Mouse (Mus musculus): Measurements from ENCODE around the gene Arhgap15. TPM values are rescaled to one million over a fixed set of nuclear protein-coding genes. Genes with fewer than 3 reads are reported as not detected.

Arhgap15 gene
- polyA plus RNA-seq, 1 experiment, result not detected

- no peaks in the 10 kb centered on the region for H3K4me1 ChIP-seq (ENCODE audit: control insufficient read depth, insufficient read depth, low read length)
- H3K4me3 ChIP-seq (ENCODE audit: insufficient read depth, low read length), result no peak overlapping the region
- H3K27ac ChIP-seq (ENCODE audit: insufficient read depth, low read length), result no peak overlapping the region
- TF ChIP-seq CTCF (IDR thresholded peaks at IDR 0.05; ENCODE audit: borderline replicate concordance, insufficient read depth, low read length) (no peak), POLR2A (IDR thresholded peaks at IDR 0.05; ENCODE audit: low read depth, low read length) (no peak)
Observed at GRCm38 (mm10) chr2:44184476-44184875, 435.9 kb downstream of the Arhgap15 start.

DNA sequence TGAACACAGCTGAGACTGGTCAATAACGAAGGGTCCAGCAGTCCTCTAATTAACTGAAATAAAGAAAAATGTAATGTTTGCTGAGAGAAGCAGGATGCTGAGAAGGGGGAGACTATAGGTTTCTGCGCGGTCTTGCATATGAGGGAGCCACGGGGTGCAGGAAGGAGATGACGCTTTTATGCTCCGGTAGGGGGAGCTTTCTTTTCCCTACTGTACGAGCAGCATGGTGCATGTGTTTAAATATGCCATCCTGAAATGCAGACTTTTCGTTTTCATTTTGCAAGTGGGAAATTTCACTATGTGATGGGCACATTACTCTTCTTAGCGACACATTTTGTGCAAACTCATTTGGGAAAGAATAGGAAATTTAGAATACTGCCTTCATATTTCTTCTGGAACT is 442.1 kb downstream of the Arhgap15 start:
- TF ChIP-seq CTCF (IDR thresholded peaks at IDR 0.05; ENCODE audit: borderline replicate concordance, insufficient read depth, low read length), result no peak

DNA sequence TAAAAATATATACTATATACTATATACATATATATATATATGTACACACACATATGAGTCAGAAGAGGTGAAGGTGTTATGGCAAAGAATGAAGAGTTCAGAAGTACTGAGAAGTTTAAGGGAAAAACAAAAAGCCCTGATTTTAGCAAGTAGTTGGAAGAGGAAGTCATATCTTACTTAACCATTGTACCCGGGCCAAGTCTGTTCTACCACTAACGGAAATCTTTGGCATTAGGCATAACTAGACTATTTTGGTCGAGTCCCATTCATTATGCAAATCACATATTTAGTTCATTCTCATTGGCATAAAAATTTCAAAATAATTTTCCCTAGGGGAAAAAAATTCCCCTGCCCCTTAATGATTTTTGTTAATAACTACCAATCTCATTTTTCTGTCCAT is 443.4 kb downstream of the Arhgap15 start:
- TF ChIP-seq POLR2A (IDR thresholded peaks at IDR 0.05; ENCODE audit: low read depth, low read length) (no peak), CTCF (IDR thresholded peaks at IDR 0.05; ENCODE audit: borderline replicate concordance, insufficient read depth, low read length) (no peak)
- H3K4me3 ChIP-seq (ENCODE audit: insufficient read depth, low read length), result no peak overlapping the region
- no peak overlapping the region for H3K27ac ChIP-seq (ENCODE audit: insufficient read depth, low read length)
- H3K4me1 ChIP-seq (ENCODE audit: control insufficient read depth, insufficient read depth, low read length), result no peaks in the 10 kb centered on the region

More for the DNA sequence above, 442.1 kb downstream of the Arhgap15 start:
- H3K4me3 ChIP-seq (ENCODE audit: insufficient read depth, low read length), result no peak overlapping the region
- no peaks in the 10 kb centered on the region for H3K4me1 ChIP-seq (ENCODE audit: control insufficient read depth, insufficient read depth, low read length)
- H3K27ac ChIP-seq (ENCODE audit: insufficient read depth, low read length), result no peak overlapping the region

DNA sequence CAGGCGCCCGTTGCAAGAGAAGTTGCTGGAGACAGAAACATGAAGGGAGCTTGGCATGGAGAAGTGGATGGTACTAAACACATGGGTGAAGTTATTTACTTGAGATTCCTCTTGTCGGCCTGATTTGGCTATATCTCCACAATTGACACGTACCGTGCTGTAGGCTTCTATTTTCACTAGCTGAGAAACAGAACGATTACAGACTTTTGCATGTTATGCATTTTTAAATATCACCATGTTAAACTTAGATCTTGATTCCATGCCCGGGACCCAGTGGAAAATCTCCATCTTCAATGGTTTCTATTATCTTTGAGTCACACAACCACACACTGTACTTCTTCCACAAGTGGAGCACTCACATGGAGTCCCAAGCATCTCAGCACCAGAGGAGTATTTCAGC is 466.9 kb downstream of the Arhgap15 start:
- Histone ChIP-seq H3K4me3 (ENCODE audit: insufficient read depth, low read length) (no peak overlapping the region), H3K4me1 (ENCODE audit: control insufficient read depth, insufficient read depth, low read length) (no peaks in the 10 kb centered on the region), H3K27ac (ENCODE audit: insufficient read depth, low read length) (no peak overlapping the region)
- TF ChIP-seq POLR2A (IDR thresholded peaks at IDR 0.05; ENCODE audit: low read depth, low read length), result no peak
- no peak for TF ChIP-seq CTCF (IDR thresholded peaks at IDR 0.05; ENCODE audit: borderline replicate concordance, insufficient read depth, low read length)

- TF ChIP-seq CTCF (IDR thresholded peaks at IDR 0.05; ENCODE audit: borderline replicate concordance, insufficient read depth, low read length) (no peak), POLR2A (IDR thresholded peaks at IDR 0.05; ENCODE audit: low read depth, low read length) (no peak)
- no peak overlapping the region for H3K27ac ChIP-seq (ENCODE audit: insufficient read depth, low read length)
- H3K4me3 ChIP-seq (ENCODE audit: insufficient read depth, low read length), result no peak overlapping the region
- no peaks in the 10 kb centered on the region; the same call in 1 of the 2 replicates for H3K4me1 ChIP-seq (ENCODE audit: control insufficient read depth, insufficient read depth, low read length)
Observed at GRCm38 (mm10) chr2:44217811-44218210, 469.2 kb downstream of the Arhgap15 start.

DNA sequence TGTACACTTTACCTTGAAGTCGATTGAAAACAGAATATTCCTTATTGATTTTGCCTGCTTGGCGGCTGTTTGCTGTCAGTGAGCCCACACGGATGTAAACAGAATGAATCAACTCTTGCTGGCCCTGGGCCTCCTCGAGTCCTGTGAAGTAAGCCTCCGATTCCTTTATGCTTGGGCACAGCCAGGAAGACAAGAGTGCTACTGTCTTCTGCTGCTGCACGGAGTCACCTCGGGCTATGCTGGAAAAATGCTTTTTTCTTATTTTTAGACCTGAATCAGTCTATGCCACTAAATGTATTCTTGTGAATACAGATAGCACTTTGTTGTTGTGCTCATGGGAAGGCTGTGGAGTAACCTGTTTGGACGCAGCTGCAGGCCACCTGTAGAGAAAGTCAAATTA is 469.7 kb downstream of the Arhgap15 start:
- Histone ChIP-seq H3K4me3 (ENCODE audit: insufficient read depth, low read length) (no peak overlapping the region), H3K27ac (ENCODE audit: insufficient read depth, low read length) (no peak overlapping the region), H3K4me1 (ENCODE audit: control insufficient read depth, insufficient read depth, low read length) (no peaks in the 10 kb centered on the region; the same call in 1 of the 2 replicates)
- TF ChIP-seq CTCF (IDR thresholded peaks at IDR 0.05; ENCODE audit: borderline replicate concordance, insufficient read depth, low read length) (no peak), POLR2A (IDR thresholded peaks at IDR 0.05; ENCODE audit: low read depth, low read length) (no peak)

GRCm38 (mm10) chr2:44221686-44222085 is 473.1 kb downstream of the Arhgap15 start:
- no peak overlapping the region for H3K4me3 ChIP-seq (ENCODE audit: insufficient read depth, low read length)
- TF ChIP-seq CTCF (IDR thresholded peaks at IDR 0.05; ENCODE audit: borderline replicate concordance, insufficient read depth, low read length) (no peak), POLR2A (IDR thresholded peaks at IDR 0.05; ENCODE audit: low read depth, low read length) (no peak)
- no peak overlapping the region for H3K27ac ChIP-seq (ENCODE audit: insufficient read depth, low read length)
- no peaks in the 10 kb centered on the region; the same call in 1 of the 2 replicates for H3K4me1 ChIP-seq (ENCODE audit: control insufficient read depth, insufficient read depth, low read length)

GRCm38 (mm10) chr2:44222176-44222753 is 473.6 kb downstream of the Arhgap15 start:
- Histone ChIP-seq H3K27ac (ENCODE audit: insufficient read depth, low read length) (no peak overlapping the region), H3K4me1 (ENCODE audit: control insufficient read depth, insufficient read depth, low read length) (no peaks in the 10 kb centered on the region; the same call in 1 of the 2 replicates), H3K4me3 (ENCODE audit: insufficient read depth, low read length) (no peak overlapping the region)
- no peak for TF ChIP-seq POLR2A (IDR thresholded peaks at IDR 0.05; ENCODE audit: low read depth, low read length)
- no peak for TF ChIP-seq CTCF (IDR thresholded peaks at IDR 0.05; ENCODE audit: borderline replicate concordance, insufficient read depth, low read length)

- TF ChIP-seq POLR2A (IDR thresholded peaks at IDR 0.05; ENCODE audit: low read depth, low read length), result no peak
- TF ChIP-seq CTCF (IDR thresholded peaks at IDR 0.05; ENCODE audit: borderline replicate concordance, insufficient read depth, low read length), result no peak
- no peaks in the 10 kb centered on the region for H3K4me1 ChIP-seq (ENCODE audit: control insufficient read depth, insufficient read depth, low read length)
- H3K4me3 ChIP-seq (ENCODE audit: insufficient read depth, low read length), result no peak overlapping the region
- H3K27ac ChIP-seq (ENCODE audit: insufficient read depth, low read length), result no peak overlapping the region
Observed at GRCm38 (mm10) chr2:44234856-44235255, 486.2 kb downstream of the Arhgap15 start.

- no peak overlapping the region for H3K4me3 ChIP-seq (ENCODE audit: insufficient read depth, low read length)
- TF ChIP-seq POLR2A (IDR thresholded peaks at IDR 0.05; ENCODE audit: low read depth, low read length), result no peak
- TF ChIP-seq CTCF (IDR thresholded peaks at IDR 0.05; ENCODE audit: borderline replicate concordance, insufficient read depth, low read length), result no peak
- H3K4me1 ChIP-seq (ENCODE audit: control insufficient read depth, insufficient read depth, low read length), result no peaks in the 10 kb centered on the region
- H3K27ac ChIP-seq (ENCODE audit: insufficient read depth, low read length), result no peak overlapping the region
Observed at GRCm38 (mm10) chr2:44241657-44242454, 493.2 kb downstream of the Arhgap15 start.

Measured in embryonic fibroblast, embryonic 13.5 days (primary cell).